Mouse (Mus musculus): ENCODE measurements around the gene March7.

Gene March7

GRCm38 (mm10) chr2:60216547-60217153 lies 7.0 kb downstream of the March7 start:
- DNase-seq = no peak

- no peak for DNase-seq
Measured at GRCm38 (mm10) chr2:60217620-60218019, 7.9 kb downstream of the March7 start.

DNA sequence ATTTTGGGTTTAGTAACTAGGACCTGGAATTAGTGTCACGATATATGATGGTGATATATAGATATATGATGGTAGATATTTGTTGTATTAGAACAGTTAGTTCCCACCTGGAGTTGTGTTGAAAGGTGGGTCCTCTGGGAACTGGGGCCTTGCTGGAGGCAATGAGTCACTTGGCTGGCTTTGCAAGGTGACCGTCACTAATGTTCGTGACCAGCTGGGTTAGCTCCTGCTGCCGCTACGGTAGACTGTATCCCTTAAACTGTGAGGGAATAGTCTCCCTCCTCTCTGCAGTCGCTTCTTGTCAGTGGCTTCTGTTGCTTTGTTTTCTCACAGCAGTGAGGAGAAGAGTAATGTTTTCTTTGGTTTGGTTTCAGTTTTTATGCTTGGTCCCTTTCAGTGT lies 11.5 kb downstream of the March7 start:
- no peak for DNase-seq

GRCm38 (mm10) chr2:60221954-60222353 lies 12.3 kb downstream of the March7 start:
- no peak for DNase-seq

GRCm38 (mm10) chr2:60223489-60223888 lies 13.8 kb downstream of the March7 start:
- DNase-seq = no peak

DNA sequence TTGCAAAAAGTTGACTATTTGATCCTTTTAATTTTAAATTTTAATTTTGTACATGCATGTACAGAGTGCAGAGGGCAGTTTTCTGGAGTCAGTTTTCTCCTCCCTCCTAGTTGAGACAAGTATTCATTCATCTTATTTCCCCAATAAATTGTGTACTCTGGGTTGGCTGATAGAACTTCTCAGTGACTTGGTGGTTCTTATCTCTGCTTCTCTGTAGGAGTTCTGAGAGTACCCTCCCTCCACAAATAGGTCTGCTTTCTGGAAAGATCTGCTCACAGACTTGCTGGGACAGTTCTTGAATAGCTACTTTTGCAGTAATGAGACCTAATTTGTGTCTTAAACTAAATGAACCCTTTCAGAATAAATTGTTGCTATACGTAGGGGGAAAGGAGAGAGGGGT lies 18.8 kb downstream of the March7 start:
- no peak for DNase-seq

DNA sequence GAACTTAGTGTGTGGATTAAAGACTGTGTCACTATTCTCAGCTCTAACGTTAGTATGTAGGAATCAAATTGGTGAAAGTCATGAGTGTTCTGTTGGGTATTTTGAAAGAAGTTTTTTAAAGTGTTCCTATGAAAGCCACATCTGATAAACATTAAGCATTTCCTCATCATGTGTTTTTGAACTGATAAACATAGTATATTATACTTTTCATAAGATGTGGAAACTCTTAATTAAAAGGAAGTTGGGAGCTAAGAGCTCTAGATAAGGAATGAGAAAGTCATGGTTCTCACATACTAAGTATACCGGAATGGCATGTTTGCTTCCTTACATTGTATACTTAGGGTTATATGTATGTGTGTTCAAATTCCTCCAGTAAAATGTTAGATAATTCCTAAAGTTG lies 20.7 kb downstream of the March7 start:
- no peak for DNase-seq

GRCm38 (mm10) chr2:60233147-60233546 lies 23.5 kb downstream of the March7 start:
- DNase-seq = no peak

DNA sequence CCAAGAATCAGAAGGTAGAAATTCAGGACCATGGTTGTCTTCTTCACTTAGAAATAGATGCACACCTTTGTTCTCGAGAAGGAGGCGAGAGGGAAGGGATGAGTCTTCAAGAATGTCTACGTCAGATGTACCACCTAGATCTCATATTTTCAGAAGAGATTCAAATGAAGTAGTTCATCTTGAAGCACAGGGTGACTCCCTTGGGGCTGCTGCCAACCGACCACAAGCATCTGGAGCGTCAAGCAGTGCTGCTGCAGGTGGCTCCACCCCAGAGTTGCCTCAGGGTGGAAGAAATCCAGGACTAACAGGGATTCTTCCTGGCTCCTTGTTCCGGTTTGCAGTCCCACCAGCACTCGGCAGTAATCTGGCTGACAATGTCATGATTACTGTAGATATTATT lies 24.8 kb downstream of the March7 start:
- no peak for DNase-seq

DNA sequence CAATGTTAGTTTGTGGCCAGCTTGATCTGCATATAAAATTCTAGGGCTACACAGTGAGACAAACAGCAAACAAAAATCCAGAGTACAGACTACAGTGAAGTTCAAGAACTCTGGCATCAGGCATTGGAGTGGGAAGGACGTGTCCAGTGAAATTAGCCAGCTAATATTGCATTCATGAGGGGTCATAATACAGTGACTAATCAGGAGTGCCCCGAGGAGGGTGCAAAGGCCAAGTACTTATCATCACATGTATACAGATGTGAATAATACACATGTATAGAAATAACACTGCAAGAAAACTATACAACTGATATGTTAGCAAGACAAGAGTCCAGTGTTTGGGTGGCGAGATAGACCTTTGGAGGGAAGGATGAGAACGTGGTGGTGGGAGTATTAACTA lies 43.1 kb downstream of the March7 start:
- no peak for DNase-seq

- DNase-seq = no peak
Measured at GRCm38 (mm10) chr2:60253506-60253905, 43.8 kb downstream of the March7 start.

- no peak for DNase-seq
Measured at GRCm38 (mm10) chr2:60256751-60257150, 47.1 kb downstream of the March7 start.

DNA sequence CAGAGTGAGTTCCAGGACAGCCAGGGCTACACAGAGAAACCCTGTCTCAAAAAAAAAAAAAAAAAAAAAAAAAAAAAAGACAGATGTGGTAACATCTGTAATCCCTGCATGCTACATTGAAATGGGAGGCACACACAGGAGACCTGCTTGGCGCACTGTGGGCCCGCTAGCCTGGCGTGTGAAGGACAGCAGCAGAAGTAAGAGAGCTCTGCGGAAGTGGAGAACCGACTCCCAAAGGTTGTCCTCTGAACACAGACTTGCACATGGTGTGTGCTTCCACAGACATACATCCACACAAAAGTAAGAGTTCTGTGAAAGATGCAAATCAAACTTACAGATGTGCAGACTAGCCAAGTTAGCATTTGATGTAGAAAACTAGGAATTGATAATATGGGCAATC lies 49.5 kb downstream of the March7 start:
- no peak for DNase-seq

- DNase-seq = no peak
Measured at GRCm38 (mm10) chr2:60260621-60261350, 51.1 kb downstream of the March7 start.

DNA sequence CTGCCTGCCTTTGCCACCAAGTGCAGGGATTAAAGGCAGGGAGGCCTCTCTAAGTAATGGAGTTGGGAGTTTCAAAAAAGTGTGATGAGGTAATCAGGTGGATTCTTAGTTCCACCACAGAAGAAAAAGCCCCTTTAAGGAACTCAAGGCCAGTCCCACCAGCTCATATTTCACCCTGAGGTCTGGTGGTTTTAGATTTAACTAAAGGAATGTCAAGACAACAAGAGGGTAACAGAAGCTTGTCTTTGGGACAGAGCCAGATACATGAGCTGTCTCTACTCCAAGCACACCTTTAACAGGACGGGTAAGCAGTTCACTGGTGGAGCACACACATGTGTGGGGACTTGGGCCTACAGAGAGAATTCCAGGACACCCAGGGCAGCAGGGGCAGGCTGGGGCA lies 57.9 kb downstream of the March7 start:
- DNase-seq = no peak

DNA sequence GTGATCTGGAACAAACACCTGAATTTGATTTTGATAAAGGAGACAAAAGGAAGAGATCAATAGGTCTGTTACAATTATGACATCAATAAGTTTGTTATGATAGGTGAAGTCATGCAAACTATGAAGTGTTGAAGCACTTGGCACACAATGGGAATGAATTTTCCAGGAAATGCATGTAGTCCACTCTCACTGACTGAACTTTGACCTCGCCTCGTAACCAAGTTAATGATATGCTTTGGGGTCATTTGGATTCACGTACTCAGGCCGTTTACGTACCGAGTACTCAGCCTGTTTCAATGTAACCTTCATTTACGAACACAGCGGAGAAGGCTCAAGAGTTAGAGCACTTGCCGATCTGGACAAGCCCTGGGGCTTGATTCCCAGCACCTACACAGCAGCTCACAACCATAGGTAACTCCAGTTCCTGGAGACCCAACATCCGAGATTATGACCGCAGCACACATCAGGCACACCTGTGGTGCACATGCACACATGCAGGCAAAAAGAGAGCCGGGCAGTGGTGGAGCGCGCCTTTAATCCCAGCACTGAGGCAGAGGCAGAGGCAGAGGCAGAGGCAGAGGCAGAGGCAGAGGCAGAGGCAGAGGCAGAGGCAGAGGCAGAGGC lies 60.3 kb downstream of the March7 start:
- peak; percentile 56 for DNase-seq

- no peak for DNase-seq
Measured at GRCm38 (mm10) chr2:60278627-60279026, 68.9 kb downstream of the March7 start.

- no peak for DNase-seq
Measured at GRCm38 (mm10) chr2:60282625-60283024, 72.9 kb downstream of the March7 start.

- DNase-seq = no peak
Measured at GRCm38 (mm10) chr2:60283208-60283750, 73.6 kb downstream of the March7 start.

DNA sequence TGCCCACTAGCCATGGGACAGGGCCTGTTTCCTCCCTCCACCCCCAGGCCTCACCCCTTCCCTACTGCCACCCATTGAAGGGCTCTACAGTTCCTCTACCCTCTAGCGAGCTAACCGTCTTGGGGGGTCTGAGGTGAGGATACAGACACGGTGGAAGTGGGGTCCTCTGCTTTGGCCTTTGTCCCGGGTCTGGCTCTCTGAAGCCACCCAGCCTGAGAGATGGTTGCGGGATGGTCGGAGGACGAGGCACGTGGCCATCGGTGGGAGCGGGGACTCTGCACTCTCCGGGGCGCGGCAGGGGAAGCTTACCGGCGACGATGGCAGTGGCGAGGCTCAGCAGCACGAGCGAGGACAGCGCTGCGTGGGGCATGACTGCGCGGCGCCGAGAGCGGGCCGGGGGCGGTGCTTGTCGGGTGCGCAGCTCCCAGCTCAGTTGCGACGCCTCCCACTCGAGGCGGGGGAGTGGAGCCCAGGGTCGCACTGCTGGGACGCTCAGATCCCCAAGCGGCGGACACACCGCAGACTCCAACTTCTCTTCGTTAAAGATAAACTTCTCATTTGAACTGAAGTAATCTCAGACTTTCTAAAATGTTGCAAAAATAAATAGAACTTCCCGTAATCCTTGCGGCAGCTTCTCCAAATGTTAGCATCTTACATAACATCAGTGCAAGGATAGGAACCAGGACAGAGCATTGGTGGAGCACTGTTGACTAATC lies 74.2 kb downstream of the March7 start:
- DNase-seq = peak; percentile 76

- no peak for DNase-seq
Measured at GRCm38 (mm10) chr2:60284467-60284821, 74.8 kb downstream of the March7 start, which contains the start of gene Cd302. Gene Cd302 (minus strand): TSS chr2:60284488.

DNA sequence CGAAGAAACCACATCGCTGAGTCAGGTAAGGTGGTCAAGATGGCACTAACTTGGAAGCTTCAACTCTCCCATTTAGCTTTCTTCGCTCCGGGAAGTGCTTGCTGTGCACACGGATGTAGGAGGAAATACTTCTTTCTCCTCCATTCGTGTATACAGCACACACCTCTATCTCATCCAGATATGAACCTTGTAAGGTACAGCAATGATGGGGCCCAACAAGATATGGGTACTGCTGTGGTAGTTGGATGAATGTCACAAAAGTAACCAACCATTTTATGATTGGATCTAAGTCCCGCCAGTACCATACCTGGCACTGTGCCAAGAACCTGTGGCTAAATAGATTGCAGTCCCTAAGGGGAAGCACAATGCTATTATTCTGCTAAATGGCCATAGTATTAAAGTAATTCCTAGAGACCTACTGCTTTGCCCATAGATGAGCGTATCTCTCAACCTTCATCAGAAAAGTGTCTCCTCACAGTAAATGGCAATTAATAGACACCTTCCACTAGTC lies 75.5 kb downstream of the March7 start:
- no peak for DNase-seq

- DNase-seq = no peak
Measured at GRCm38 (mm10) chr2:60288606-60289005, 78.9 kb downstream of the March7 start.
